Mouse (Mus musculus) forebrain, embryonic 11.5 days (tissue): ENCODE measurements around the gene Mier1. TPM values are rescaled to one million over a fixed set of nuclear protein-coding genes. Genes with fewer than 3 reads are reported as not detected.

Experiments used
- ATAC-seq: fragments of 200-750 bp; cut with Nextera tagmentation; replicated peaks from 2 replicates; pipeline ENCODE4 v1.8.0; 2017; ENCODE audit warnings: moderate TSS enrichment; ENCODE audit not compliant: low FRiP score
- DNase-seq: peaks from one replicate; pipeline ENCODE4 v3.0.0-alpha.2; 2017; ENCODE audit warnings: low spot score
- H3K27ac ChIP-seq: fragments of 300-500 bp; sonication (generic); 2 replicates; pipeline ENCODE4 v1.5.1; 2014; ENCODE audit warnings: low read depth, low read length
- H3K27me3 ChIP-seq: fragments of 300-500 bp; sonication (generic); 2 replicates; pipeline ENCODE4 v1.6.1; 2014; ENCODE audit warnings: mild to moderate bottlenecking, low read length, mixed read lengths; ENCODE audit not compliant: control insufficient read depth, insufficient read depth
- H3K36me3 ChIP-seq: fragments of 300-500 bp; sonication (generic); 2 replicates; pipeline ENCODE4 v1.6.1; 2014; ENCODE audit warnings: mild to moderate bottlenecking, low read length, moderate library complexity, mixed read lengths; ENCODE audit not compliant: control insufficient read depth, insufficient read depth
- H3K4me1 ChIP-seq: fragments of 300-500 bp; sonication (generic); replicated peaks from 2 replicates; pipeline ENCODE4 v1.6.1; 2014; ENCODE audit warnings: low read length, mixed read lengths; ENCODE audit not compliant: control insufficient read depth, insufficient read depth
- H3K4me2 ChIP-seq: fragments of 300-500 bp; sonication (generic); 2 replicates; pipeline ENCODE4 v1.6.1; 2014; ENCODE audit warnings: low read depth, mild to moderate bottlenecking, low read length, moderate library complexity, mixed read lengths; ENCODE audit not compliant: severe bottlenecking
- H3K4me3 ChIP-seq: fragments of 300-500 bp; sonication (generic); 2 replicates; pipeline ENCODE4 v1.5.1; 2014; ENCODE audit warnings: low read depth, low read length
- H3K9ac ChIP-seq: fragments of 300-500 bp; sonication (generic); 2 replicates; pipeline ENCODE4 v1.6.1; 2014; ENCODE audit warnings: low read length
- H3K9me3 ChIP-seq: fragments of 300-500 bp; sonication (generic); 2 replicates; pipeline ENCODE4 v1.6.1; 2016; ENCODE audit warnings: low read length, mixed read lengths; ENCODE audit not compliant: control insufficient read depth
- WGBS: fragments of 180-500 bp; shearing (Covaris S2); extraction: QIAGEN DNeasy Blood & Tissue Kit; methylation state at CpG from one replicate; pipeline ENCODE4 v1.1.7; 2014; 5-methylcytosine and 5-hydroxymethylcytosine counted together
- polyA plus RNA-seq: library from polyadenylated mRNA; unstranded; fragments of >200 nt; fragmentation: Nextera tagmentation; extraction: Ambion mirVana; gene quantifications from 2 replicates; pipeline ENCODE4 v1.2.1, GENCODE M21; 2014

Mier1 gene
- polyA plus RNA-seq, 1 experiment from 2014 or later = 43.7 TPM

GRCm38 (mm10) chr4:103199086-103199485 lies 84.9 kb downstream of the Mier1 start:
- Histone ChIP-seq H3K9ac (no peak overlapping the region), H3K4me2 (no peak overlapping the region), H3K27ac (no peak overlapping the region), H3K4me1 (no peaks in the 10 kb centered on the region), H3K27me3 (no peaks in the 10 kb centered on the region), H3K4me3 (no peak overlapping the region), H3K9me3 (no peaks in the 10 kb centered on the region), H3K36me3 (no peaks in the 10 kb centered on the region)
- ATAC-seq (no peak), DNase-seq (no peak)
- WGBS = 40% methylated on average over 4 of the region's 4 CpGs

- ATAC-seq = no peak
- H3K27ac ChIP-seq = no peak overlapping the region
- no peaks in the 10 kb centered on the region for H3K27me3 ChIP-seq
- H3K36me3 ChIP-seq = no peaks in the 10 kb centered on the region
- no peaks in the 10 kb centered on the region for H3K9me3 ChIP-seq
- no peaks in the 10 kb centered on the region for H3K4me1 ChIP-seq
- no peak overlapping the region for H3K9ac ChIP-seq
- DNase-seq = no peak
- no peak overlapping the region for H3K4me3 ChIP-seq
- 91% methylated on average over 1 of the region's 1 CpGs for WGBS
- H3K4me2 ChIP-seq = no peak overlapping the region
These were observed 85.9 kb downstream of the Mier1 start for GRCm38 (mm10) chr4:103200046-103200445.

GRCm38 (mm10) chr4:103203646-103204045 lies 89.5 kb downstream of the Mier1 start:
- no peak overlapping the region for H3K27ac ChIP-seq
- DNase-seq (no peak), ATAC-seq (no peak)
- WGBS = 86% methylated on average over 2 of the region's 2 CpGs
- H3K4me3 ChIP-seq = no peak overlapping the region
- H3K9ac ChIP-seq = no peak overlapping the region
- no peaks in the 10 kb centered on the region for H3K27me3 ChIP-seq
- H3K36me3 ChIP-seq = no peaks in the 10 kb centered on the region; the same call in 1 of the 2 replicates
- no peaks in the 10 kb centered on the region for H3K4me1 ChIP-seq
- no peak overlapping the region for H3K4me2 ChIP-seq
- H3K9me3 ChIP-seq = no peaks in the 10 kb centered on the region

GRCm38 (mm10) chr4:103208553-103208952 lies 94.4 kb downstream of the Mier1 start:
- Histone ChIP-seq H3K9ac (no peak overlapping the region), H3K4me1 (no peaks in the 10 kb centered on the region), H3K4me2 (no peak overlapping the region), H3K4me3 (no peak overlapping the region), H3K36me3 (no peaks in the 10 kb centered on the region; the same call in 1 of the 2 replicates), H3K9me3 (no peaks in the 10 kb centered on the region), H3K27ac (no peak overlapping the region), H3K27me3 (no peaks in the 10 kb centered on the region)
- WGBS = 83% methylated on average over 1 of the region's 1 CpGs
- ATAC-seq (no peak), DNase-seq (no peak)

- Histone ChIP-seq H3K27me3 (no peaks in the 10 kb centered on the region), H3K4me1 (0 out of 2 replicates have a peak, but pooled peaks cover 2% of the 10 kb centered on the region), H3K9me3 (no peaks in the 10 kb centered on the region), H3K36me3 (no peaks in the 10 kb centered on the region; the same call in 1 of the 2 replicates), H3K4me2 (peak overlapping the region; percentile 70), H3K9ac (peak overlapping the region; percentile 96), H3K27ac (peak overlapping the region; percentile 90), H3K4me3 (peak overlapping the region; percentile 69)
- DNase-seq (no peak), ATAC-seq (no peak)
- WGBS = 6% methylated on average over 30 of the region's 30 CpGs
These were observed 99.8 kb downstream of the Mier1 start for GRCm38 (mm10) chr4:103213859-103214497.

GRCm38 (mm10) chr4:103214498-103214924 lies 100.3 kb downstream of the Mier1 start:
- Histone ChIP-seq H3K36me3 (no peaks in the 10 kb centered on the region), H3K4me3 (peak overlapping the region; percentile 69), H3K9ac (peak overlapping the region; percentile 96), H3K27me3 (no peaks in the 10 kb centered on the region), H3K4me2 (peak overlapping the region; percentile 70), H3K27ac (peak overlapping the region; percentile 90), H3K9me3 (no peaks in the 10 kb centered on the region), H3K4me1 (0 out of 2 replicates have a peak, but pooled peaks cover 2% of the 10 kb centered on the region)
- DNase-seq (peak; percentile 83), ATAC-seq (peak; percentile 80)
- WGBS = under 1% methylated on average over 41 of the region's 48 CpGs

Other genes starting within 250 kb of the Mier1 start
- 0.60 TPM in 1 of 2 replicates, not detected in the other for gene Tctex1d1, start 135.8 kb upstream of the Mier1 start, polyA plus RNA-seq
- gene Insl5, start 87.5 kb upstream of the Mier1 start, polyA plus RNA-seq = not detected in 2 replicates
- 5.9 and 6.9 TPM in 2 replicates for gene Wdr78, start 165 bp downstream of the Mier1 start, polyA plus RNA-seq
- gene Slc35d1, start 100.8 kb downstream of the Mier1 start, polyA plus RNA-seq = 11.8 and 12.1 TPM in 2 replicates
- gene 4921539E11Rik, start 176.5 kb downstream of the Mier1 start, polyA plus RNA-seq = not detected in 2 replicates
- 12.8 and 15.0 TPM in 2 replicates for gene Oma1, start 199.4 kb downstream of the Mier1 start, polyA plus RNA-seq